Mouse (Mus musculus): ENCODE data around the gene Atp6v1d.

The Atp6v1d gene

DNA sequence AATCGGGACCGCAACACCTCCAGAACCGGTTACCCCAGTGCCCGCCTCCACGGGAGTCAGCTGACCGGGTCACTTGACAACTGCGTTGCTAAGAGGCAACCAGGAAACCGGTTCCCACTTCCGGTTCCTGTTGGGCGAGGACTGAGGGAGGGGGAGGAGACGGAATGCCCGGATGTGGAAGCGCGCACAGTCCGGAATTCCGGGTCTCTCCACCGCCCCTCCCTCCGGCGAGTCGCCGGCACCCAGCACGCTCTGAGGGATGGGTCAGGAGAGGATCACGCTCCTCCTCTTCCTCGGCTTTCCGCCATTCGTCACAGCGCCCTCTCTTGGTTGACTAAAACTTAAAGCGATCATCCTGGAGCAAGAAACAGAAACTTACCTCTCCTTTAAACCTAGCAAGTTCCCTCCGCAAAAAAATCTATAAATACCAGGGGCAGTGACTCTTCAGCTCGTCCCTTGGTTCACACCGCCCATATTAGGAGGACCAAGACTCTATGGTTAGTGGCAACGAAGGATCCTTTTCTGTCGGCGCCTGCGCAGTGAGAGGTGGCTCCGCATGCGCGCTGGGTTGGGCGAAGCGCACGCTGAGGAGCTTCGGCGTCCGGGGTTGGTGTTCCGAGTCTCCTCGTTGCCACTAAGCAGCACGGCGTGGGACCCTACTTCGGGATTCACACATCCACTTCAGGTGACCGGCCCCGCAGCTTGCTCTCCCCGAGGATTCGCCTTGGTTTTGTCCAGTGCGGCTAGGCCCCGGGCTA lies at the start of gene Atp6v1d, which contains the start of gene Eif2s1:
Gene Atp6v1d (minus strand): TSS at position 143 of the 758 bp plus-strand sequence.
Gene Eif2s1 (plus strand): TSS at position 324 of the 758 bp plus-strand sequence.
- in situ Hi-C loops (cut with MboI; ENCODE audit: low pct_unique_long_range_greater_than_20kb in 1 of 2, low sequenced_read_pairs in 2 of 2, unreplicated experiment in 1 of 2): no loop called here

DNA sequence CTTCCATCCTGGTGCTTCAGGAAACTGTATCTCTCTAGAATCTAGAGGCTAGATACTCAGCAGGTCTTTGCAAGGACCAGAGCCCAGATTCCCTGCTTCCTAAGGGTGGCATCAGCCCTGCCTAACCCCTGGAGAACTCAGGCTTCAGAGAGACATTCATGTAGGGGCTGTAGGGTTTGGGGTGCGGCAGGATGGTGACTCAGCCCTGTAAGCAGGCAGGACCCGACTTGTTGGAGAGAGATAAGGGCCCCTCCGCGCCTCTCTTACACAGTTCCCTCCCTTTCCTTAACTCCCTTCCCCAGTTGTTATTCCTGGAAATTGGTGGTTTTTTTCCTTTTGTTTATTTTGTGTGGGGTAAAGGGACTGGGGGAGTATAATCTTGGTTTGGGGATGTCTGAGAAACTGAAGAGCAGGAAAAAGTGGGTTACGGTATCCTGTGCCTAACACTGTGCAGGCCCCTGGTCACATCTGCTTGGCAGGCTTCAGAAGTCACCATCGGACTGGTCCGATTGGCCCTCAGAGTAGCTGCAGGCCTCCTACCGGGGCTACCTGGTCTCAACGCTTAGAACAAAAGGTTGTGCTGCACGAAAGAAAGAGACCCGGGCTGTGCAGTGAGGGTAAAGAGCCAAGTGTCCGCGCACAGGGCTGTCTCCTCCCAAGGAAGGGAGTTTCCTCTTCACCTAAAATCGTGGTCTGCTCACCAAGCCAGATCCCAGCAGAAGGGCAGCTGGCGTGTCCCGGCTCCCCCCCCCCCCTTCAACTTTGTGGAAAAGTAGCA lies 49.4 kb upstream of the Atp6v1d start:
- in situ Hi-C loops (cut with MboI; ENCODE audit: low pct_unique_long_range_greater_than_20kb in 1 of 2, low sequenced_read_pairs in 2 of 2, unreplicated experiment in 1 of 2): no loop called here

DNA sequence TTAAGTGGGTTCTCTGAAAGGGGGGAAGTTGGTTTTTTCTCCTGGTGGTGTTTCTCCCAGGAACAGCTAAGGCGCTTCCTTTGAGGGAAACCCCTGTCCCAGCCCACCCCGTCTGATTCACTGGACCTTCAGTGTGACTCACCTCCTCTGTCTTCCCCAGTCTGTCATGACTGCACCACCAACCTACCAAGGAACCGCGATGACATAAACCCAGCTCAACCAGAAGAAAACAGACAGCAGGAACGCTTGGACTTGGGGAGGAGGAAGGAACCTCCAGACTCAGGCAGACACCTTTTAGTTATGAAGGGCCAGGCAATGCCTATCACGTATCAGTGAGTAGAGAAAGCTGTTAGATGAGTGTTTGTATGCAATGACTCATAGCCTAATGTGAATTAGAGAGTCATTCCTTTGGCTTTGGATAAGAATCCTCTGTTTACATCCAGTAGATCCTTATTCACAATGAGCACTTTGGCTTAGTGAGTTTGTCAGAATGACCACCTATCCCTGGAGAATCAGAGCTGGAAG lies 46.7 kb upstream of the Atp6v1d start:
- in situ Hi-C loops (cut with MboI; ENCODE audit: low pct_unique_long_range_greater_than_20kb in 1 of 2, low sequenced_read_pairs in 2 of 2, unreplicated experiment in 1 of 2): no loop called here

DNA sequence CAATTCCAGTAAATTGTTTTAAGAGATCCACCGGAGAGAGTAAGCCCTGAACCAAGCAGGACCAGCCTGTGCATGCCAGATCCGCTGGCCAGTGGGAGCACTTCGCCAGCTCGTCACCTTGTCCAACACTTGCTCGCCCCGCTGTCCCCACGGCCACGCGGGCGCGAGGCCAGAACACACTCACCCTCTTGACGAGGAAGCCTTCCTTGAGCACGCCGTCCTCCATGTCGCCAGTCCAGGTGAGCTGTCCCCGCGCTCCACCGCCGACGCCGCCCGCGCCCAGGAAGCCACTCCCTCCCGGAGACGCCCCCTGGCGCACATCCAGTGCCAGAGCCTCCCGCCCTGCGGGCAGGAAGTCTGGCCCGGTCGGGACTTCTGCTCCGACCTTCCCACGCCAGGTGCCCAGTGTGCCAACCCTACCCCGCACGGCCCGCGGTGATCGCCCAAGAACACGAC lies 45.3 kb upstream of the Atp6v1d start, which contains the start of gene Plek2:
Gene Plek2 (minus strand): TSS at position 258 of the 456 bp plus-strand sequence.
- in situ Hi-C loops (cut with MboI; ENCODE audit: low pct_unique_long_range_greater_than_20kb in 1 of 2, low sequenced_read_pairs in 2 of 2, unreplicated experiment in 1 of 2): no loop called here

DNA sequence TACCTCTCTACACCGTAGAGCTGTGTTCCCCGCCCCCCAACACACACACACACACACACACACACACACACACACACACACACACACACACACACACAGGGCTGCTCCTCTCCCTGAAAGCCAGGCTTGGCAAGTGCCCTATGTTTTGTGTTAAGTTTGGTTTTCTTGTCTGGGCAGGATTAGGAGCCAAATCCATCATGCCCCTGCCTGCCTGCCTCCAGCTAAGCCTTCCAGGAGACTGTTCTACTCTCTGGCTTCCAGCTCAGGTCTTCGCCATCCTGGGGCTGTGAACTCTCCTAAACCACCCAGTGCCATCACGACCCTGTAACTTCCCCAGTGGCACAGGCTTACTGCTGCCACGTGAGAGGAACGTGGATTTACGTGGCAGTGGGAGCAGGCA lies 43.1 kb upstream of the Atp6v1d start:
- in situ Hi-C loops (cut with MboI; ENCODE audit: low pct_unique_long_range_greater_than_20kb in 1 of 2, low sequenced_read_pairs in 2 of 2, unreplicated experiment in 1 of 2): no loop called here

DNA sequence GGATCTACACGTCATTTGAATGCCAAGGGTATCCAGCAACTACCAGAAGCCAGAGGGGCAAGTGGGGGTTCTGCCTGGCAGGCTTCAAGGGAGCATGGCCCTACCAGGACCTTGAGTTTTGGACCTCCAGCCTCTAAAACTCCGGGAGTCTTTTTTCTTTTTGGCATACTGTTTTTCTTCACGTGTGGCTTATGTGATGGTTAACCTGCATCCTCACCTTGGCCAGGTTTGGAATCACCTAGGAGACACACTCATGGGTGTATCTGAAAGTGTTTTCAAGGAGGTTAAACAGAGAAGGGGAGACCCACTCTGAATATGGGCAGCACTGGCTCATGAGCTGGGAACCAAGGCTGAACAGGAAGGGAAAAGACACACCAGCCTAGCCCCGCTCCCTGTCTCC lies 41.9 kb upstream of the Atp6v1d start:
- in situ Hi-C loops (cut with MboI; ENCODE audit: low pct_unique_long_range_greater_than_20kb in 1 of 2, low sequenced_read_pairs in 2 of 2, unreplicated experiment in 1 of 2): no loop called here

DNA sequence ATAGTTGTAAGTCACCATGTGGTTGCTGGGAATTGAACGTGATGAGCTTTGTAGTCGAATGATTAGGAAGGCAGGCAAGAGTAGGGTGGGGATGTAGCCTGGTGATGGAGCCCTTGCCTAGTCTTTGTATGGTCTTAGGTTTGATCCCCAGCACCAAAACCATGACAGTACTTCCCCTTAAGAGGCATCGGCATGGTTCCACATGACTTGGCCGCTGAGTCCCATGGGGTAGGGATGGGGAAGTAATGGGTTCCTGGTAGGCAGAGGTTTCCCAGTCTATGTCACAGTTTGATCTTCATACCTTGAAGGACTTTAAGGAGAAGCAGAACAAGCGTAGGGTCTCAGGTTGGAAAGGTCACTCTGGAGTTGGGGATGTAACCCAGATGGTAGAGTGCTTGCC lies 40.0 kb upstream of the Atp6v1d start:
- in situ Hi-C loops (cut with MboI; ENCODE audit: low pct_unique_long_range_greater_than_20kb in 1 of 2, low sequenced_read_pairs in 2 of 2, unreplicated experiment in 1 of 2): no loop called here

DNA sequence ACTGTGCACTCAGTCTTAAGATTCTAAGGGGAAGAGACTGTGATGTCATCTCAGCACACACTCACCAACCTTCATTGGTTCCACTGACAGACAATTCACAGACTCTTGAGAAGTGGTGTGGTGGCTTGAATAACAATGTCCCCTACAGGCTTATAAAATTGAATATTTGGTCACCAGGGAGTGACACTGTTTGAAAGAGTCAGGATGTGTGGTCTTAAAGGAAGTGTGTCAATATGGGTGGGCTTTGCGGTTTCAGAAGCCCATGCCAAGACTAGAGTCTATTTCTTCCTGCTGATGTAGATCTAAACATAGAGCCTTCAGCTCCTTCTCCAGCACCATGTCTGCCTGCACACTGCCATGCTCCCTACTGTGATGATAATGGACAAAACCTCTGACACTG lies 36.4 kb upstream of the Atp6v1d start:
- in situ Hi-C loops (cut with MboI; ENCODE audit: low pct_unique_long_range_greater_than_20kb in 1 of 2, low sequenced_read_pairs in 2 of 2, unreplicated experiment in 1 of 2): no loop called here

DNA sequence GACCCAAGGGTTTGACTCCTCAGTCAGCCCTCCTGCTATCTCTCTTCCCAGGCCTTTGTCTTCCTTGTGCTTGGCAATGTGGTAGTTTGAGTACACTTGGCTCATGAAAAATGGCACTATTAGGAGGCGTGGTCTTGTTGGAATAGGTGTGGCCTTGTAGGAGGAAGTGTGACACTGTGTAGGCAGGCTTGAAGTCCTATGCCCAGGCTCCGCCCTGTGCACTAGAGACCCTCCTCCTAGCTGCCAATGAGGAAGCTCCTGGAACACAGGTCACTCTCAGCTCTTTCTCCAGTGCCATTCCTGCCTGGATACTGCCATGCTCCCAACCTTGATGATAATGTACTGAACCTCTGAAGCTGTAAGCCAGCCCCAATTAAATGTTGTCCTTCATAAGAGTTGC lies 29.7 kb upstream of the Atp6v1d start:
- in situ Hi-C loops (cut with MboI; ENCODE audit: low pct_unique_long_range_greater_than_20kb in 1 of 2, low sequenced_read_pairs in 2 of 2, unreplicated experiment in 1 of 2): no loop called here

DNA sequence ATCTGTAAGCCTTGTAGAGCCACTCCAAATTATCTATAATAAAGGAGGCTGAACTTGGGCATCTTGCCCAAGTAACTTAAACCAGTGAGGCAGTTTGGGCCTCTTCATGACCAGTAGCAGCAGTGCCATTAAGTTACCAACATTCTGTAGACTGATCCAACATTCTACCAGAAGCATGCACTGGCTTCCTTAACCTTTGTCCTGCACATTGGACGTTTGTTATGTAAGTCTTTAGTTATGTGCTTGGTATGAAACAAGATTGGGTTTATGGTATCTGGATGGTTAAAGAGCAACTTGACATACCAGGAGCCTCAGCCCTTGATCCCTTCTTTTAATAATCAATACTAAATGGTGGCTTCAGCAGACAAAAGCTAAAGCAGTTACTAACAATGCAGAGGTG lies 28.6 kb upstream of the Atp6v1d start:
- in situ Hi-C loops (cut with MboI; ENCODE audit: low pct_unique_long_range_greater_than_20kb in 1 of 2, low sequenced_read_pairs in 2 of 2, unreplicated experiment in 1 of 2): no loop called here

DNA sequence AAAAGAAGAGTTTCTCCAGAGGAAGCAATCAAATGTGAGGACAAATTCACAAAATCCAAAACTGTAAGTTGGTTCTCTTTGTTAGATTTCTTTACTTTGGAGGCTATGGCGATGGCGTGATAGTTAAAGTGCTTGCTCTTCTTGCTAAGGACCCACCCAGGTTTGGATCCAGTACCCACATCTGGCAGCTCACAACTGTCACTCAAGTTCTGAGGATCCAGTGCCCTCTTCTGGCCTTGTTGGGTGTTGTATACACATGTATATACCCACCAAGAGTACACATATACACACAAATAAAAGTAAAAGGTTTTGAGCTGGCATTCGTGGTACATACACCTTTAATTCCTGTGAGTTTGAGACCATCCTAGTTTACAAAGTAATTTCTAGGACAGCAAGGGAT lies 13.1 kb upstream of the Atp6v1d start:
- in situ Hi-C loops (cut with MboI; ENCODE audit: low pct_unique_long_range_greater_than_20kb in 1 of 2, low sequenced_read_pairs in 2 of 2, unreplicated experiment in 1 of 2): no loop called here

DNA sequence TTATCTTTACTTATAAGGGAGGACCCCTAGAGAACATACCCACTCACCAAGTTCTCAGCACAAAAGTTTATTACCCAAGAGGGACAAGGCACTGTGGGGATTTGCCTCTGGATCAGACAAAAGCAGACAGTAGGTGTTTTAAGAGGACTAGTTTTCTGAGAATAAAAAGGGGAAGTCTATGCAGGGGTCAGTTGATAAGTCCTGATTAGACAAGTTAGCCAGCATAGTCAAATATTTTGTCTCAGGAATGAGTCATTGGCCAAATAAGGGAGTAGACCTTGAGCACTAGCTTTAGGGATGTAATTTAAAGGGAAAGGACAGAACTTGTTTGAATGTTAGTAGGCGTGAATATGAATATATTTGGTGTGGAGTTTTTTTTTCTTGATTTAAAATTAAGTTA lies 6.7 kb upstream of the Atp6v1d start:
- in situ Hi-C loops (cut with MboI; ENCODE audit: low pct_unique_long_range_greater_than_20kb in 1 of 2, low sequenced_read_pairs in 2 of 2, unreplicated experiment in 1 of 2): no loop called here

DNA sequence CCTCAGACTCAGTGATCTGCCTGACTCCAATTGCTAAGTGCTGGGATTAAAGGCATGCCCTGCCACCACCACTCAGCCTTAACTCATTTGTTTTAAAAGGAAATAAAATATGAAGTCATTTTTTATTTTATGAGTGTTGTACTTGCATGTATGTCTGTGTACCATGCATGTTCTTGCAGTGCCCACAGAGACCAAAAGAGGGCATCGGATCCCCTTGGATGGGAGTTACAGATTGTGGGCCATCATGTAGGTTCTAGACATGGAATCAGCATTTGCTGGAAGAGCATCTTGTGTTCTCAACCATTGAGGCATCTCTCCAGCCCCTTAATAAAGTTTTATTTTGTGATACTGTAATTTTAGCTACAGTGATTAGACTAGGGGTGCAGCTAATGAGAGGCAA lies 4.0 kb upstream of the Atp6v1d start:
- in situ Hi-C loops (cut with MboI; ENCODE audit: low pct_unique_long_range_greater_than_20kb in 1 of 2, low sequenced_read_pairs in 2 of 2, unreplicated experiment in 1 of 2): no loop called here

DNA sequence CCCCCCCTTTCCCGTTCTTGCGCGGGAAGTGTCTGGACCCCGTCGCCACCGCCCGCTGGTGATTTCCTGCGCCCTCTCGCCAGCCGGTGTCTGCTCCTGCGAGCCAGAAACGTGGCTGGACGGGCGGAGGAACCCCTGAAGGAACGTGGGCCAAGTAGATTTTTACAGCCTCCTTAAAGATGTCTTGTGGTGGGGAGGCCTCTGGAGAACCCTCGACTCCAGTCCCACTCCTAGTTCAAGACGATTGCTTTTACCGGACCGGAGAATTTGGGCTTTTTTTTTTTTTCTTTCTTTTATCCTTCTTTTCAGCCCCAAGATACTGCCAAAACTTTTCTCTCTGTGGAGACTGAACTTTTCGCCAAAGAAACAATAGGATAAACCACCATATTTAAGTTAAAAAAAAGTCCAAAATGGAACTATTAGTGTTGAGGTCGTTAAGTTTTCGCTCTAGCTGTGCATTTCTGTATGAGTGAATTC lies 854 bp upstream of the Atp6v1d start:
- in situ Hi-C loops (cut with MboI; ENCODE audit: low pct_unique_long_range_greater_than_20kb in 1 of 2, low sequenced_read_pairs in 2 of 2, unreplicated experiment in 1 of 2): no loop called here

DNA sequence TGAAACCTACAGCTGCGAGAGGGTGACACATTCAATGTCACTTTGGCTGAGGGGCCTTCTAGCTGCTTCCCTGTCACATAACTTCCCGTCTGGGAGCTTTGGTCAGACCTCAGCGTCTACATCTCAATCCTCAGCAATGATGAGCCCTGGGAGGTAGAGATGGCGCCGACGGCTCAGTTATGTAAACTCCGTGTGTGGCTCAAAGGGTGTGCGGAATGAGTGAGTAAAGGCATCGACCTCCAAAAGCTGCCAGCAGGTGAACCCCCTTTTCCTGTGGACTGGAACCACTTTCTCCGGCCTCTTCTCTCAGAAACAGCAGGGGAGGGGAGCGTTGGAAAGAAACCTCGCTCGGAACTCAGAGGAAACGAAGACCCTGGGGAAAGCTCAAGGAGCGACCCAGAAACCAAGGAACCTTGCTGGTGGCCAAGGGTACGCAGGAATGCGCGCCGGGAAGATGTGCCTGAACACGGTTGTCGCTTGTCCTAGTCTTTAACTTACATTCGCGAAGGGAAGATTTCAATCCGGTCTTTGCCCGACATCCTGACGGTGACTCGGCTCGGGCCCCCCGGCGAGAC lies 430 bp downstream of the Atp6v1d start:
- in situ Hi-C loops (cut with MboI; ENCODE audit: low pct_unique_long_range_greater_than_20kb in 1 of 2, low sequenced_read_pairs in 2 of 2, unreplicated experiment in 1 of 2): no loop called here

DNA sequence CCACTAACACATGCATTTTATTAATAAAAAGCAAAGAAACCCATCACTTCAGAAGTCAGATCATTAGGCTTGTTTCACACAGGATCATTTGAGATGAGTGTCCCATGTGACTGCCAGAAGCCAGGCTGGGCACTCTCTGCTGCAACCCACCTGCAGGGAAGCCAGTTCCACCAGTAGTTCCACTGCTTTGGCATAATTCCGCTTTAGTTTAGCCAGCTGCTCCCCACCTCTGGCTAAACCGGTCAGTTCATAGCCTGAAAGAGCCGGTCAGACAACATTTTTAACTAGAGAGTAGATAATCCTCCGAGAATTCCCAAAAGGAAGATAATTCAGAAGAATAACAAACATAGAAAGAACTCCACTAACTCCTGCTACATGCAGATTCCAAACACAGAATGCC lies 13.2 kb downstream of the Atp6v1d start:
- in situ Hi-C loops (cut with MboI; ENCODE audit: low pct_unique_long_range_greater_than_20kb in 1 of 2, low sequenced_read_pairs in 2 of 2, unreplicated experiment in 1 of 2): no loop called here

DNA sequence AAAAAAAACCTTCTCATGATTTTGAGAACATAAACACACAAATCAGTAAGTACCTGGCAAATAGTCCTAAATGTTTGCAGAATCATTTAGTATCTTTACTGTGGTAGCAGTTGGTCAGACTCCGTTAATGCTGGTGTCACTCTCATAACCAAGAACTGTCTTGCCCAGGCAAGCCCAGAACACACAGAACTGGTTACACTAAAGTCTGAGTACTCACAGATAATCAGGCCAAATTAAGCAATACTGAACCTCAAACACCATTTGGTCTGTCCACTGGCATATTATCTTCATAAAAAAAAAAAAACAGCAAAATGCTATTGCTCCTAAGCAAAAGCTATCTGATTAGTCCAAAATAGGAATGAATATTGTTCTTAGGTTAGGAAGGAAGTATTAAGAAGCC lies 19.0 kb downstream of the Atp6v1d start:
- in situ Hi-C loops (cut with MboI; ENCODE audit: low pct_unique_long_range_greater_than_20kb in 1 of 2, low sequenced_read_pairs in 2 of 2, unreplicated experiment in 1 of 2): no loop called here

DNA sequence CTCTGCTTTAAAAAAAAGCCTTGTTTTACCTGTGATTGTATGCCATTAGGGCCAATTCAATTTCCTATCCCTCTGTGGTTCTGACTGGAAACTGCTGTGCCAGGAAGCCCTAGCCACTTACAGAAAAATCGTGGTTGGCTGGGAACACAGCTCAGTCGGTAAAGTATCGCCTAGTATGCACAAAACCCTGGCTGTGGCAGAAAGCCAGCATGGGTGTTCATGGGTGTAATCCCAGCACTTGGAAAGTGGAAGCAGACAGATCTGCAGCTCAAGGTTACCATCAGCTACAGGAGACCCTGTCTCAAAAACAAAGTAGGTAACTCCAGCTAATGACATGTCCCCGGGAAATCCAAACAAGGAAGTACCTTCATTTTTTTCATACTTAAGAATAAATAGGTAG lies 21.5 kb downstream of the Atp6v1d start:
- in situ Hi-C loops (cut with MboI; ENCODE audit: low pct_unique_long_range_greater_than_20kb in 1 of 2, low sequenced_read_pairs in 2 of 2, unreplicated experiment in 1 of 2): no loop called here

DNA sequence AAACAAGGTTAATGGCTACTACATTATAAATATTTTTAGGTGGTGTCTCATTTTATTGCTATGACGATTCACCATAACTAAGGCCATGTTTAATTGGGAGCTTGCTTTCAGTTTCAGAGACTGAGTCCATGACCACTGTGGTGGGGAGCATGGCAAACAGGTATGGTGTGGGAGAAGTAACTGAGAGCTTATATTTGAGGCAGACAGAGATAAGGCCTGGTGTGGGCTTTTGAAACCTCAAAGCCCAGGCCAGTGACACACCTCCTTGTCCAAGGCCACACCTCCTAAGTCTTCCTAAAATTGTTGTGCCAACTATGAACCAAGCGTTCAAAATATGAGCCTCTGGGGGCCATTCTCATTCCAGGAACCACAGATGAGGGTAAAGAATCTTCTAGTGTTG lies 26.9 kb downstream of the Atp6v1d start:
- in situ Hi-C loops (cut with MboI; ENCODE audit: low pct_unique_long_range_greater_than_20kb in 1 of 2, low sequenced_read_pairs in 2 of 2, unreplicated experiment in 1 of 2): no loop called here

Measured in mouse embryonic stem cell (cell line).